Mouse (Mus musculus) embryo, embryonic 11.5 days (tissue): Measurements from ENCODE around the gene Sgk2.

ENCODE experiments used
- DNase-seq: peaks from one replicate; pipeline ENCODE4 v3.0.0-alpha.2; 2012; ENCODE audit warnings: low read depth, low spot score

The Sgk2 gene

GRCm38 (mm10) chr2:162987218-162987617, at the start of gene Sgk2:
Gene Sgk2, plus strand, starts transcription at chr2:162987330.
- no peak for DNase-seq

DNA sequence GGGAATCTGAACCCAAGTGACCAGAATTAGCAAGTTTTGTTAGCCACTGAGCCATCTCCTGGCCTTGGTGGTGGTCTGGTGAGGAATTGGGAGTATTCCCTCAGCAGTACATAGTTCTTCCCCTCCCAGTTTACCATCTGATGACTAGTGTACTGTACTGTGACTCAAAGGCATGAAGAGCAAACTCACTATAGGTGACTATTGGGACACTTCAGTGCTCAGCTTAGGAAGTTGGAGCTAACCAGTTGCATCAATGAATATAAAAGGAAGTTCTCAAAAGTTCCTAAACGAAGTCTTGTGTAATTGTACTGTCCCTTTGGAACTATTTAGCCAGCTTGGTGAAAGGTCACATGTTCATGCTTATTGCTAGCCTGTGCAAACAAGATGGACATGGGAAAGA, 47.6 kb upstream of the Sgk2 start:
- DNase-seq = no peak

DNA sequence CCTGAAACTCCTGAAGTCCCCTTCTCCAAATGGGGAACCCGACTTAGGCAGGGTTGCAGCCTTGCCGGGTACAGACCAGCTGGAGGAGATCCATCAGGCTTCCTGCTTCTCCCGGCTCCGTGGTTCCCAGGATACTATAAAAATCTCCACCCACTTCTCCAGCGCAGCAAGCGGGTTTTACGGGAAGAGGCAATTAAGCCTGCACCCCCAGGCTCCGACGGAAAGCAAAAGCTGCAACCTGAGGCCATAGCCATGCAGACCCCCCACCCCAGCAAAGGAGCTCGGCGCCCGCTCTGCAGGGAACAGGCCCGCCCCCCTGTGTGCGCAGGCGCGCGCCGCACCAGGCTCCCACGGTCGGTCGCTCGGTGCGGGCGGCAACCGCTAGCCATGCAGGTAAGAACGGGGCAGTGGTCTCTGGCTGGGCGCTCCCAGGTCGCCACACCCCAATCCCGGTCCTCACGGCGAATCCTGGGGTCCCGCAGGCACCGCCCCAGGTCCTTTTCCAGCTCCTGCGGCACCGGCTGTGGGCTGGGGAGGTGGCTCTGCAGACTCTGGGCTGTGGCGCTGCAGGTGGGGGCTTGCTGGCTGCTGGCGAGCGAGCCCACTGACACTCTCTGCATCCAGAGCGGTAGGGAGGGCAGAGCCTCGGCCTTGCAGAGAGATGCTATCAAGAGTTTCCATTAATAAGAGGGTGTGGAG, 43.8 kb upstream of the Sgk2 start, which contains the start of gene L3mbtl1:
Gene L3mbtl1 (plus strand): TSS at position 325 of the 699 bp plus-strand sequence.
- DNase-seq = no peak

DNA sequence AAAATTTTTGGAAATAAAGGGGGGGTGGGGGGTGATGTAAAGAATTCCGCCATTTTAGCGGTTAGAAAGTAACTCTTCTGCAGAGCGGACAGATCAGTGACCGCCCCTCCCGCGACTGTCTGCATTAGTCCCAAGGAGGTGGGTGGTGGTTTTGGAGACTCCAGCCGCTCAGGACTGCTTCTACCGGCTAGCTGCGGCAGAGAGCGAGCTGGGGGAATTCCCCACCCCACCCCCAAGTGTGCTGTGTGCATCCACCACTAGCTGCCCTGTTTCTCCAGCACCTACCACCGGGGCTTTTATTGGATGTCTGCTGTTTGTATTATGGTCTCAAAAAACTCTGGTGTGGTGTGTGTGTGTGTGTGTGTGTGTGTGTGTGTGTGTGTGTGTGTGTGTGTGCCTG, 43.2 kb upstream of the Sgk2 start:
- DNase-seq = no peak

GRCm38 (mm10) chr2:162946964-162947363, 40.2 kb upstream of the Sgk2 start:
- DNase-seq = no peak

GRCm38 (mm10) chr2:162947736-162948135, 39.4 kb upstream of the Sgk2 start:
- no peak for DNase-seq

DNA sequence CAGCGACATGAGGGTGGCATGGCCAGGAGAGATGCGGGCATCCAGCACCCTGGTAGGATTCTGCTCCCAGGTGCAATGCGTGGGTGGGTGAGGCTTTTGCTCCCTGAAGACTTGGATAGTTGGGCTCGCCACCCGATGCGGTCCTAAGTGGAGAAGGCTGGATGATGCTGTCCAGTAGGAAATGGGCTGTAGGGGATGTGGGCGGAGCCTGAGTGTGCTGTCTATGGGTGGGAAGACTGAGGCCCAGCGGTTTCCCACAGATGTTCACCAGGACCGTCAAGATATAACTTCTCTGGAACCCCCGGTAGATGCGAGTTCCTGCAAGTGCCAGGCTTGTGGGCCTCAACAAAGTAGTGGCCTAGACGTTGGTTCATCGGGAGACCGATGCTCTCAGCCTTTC, 38.9 kb upstream of the Sgk2 start:
- DNase-seq = no peak

DNA sequence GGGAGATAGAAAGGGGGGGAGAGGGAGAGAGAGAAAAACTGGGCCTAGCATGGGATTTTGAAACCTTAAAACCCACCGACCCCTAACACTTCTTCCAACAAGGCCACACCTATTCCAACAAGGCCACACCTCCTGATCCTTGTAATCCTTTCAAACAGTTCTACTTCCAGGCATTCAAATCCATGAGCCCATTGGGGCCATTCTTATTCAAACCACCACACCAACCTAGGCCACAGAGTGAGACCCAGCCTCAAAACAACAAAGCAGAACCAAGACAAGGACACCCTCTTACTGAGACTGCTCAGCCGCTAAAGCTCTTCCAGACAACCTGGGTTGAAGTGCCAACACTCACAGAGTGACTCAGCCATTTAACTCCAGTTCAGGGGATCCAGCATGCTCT, 36.4 kb upstream of the Sgk2 start:
- no peak for DNase-seq

GRCm38 (mm10) chr2:162956843-162957242, 30.3 kb upstream of the Sgk2 start:
- no peak for DNase-seq

DNA sequence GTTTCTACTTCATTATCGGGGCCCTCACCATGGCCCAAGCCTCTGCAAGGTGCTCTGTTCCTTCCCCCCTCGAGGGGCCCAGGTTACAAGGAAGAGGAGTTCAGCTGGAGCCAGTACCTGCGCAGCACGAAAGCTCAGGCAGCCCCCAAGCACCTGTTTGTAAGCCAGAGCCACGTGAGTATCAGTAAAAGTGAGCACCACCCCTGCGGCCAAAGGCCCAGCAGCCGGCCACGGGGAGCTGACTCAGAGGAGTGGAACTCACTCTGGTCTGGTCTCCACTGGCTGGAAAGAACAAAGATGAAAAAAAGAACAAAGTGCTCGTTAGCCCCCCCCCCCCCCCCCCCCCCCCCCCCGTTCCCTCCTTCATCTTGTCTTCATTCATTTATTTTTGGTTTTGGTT, 25.8 kb upstream of the Sgk2 start:
- no peak for DNase-seq

GRCm38 (mm10) chr2:162966734-162967133, 20.4 kb upstream of the Sgk2 start:
- no peak for DNase-seq

DNA sequence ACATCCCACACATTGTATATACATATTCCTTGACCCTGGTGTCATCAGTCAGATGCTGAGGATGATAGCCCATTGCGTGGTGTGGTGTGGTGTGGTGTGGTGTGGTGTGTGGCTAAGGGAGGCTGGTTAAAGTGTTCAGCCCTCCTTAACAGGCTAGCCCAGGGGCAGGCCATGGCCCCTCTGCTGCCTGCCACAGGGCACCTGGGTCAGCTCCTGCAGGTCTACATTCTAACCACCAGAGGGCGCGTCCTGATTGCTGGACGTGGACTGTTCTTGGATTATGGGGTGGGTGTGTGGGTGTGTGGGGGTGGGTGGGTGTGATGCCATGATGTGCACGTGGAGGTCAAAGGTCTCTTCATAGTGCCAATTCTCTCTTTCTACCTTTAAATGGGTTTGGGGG, 18.8 kb upstream of the Sgk2 start:
- DNase-seq = peak; percentile 31

DNA sequence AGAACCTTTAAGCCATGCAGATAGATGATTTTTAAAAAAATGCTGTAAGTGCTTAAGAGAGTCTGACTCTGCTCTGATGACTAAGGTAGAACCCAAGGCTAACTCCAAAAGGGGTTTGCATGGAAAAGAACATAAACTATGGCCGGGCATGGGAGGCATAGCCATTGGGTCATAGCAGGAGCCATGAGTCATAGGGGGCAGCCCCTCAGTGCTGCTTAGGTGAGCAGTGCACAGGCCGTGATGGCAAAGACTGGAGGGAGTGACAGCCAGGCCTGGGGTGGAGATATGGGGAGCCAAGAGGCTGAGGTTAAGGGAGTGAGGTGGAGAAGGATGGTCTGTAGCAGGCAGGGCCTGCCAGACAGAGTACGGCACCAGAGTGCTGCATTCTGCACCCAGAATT, 18.0 kb upstream of the Sgk2 start:
- DNase-seq = no peak

- DNase-seq = no peak
These were observed 16.2 kb upstream of the Sgk2 start for GRCm38 (mm10) chr2:162970896-162971295.

DNA sequence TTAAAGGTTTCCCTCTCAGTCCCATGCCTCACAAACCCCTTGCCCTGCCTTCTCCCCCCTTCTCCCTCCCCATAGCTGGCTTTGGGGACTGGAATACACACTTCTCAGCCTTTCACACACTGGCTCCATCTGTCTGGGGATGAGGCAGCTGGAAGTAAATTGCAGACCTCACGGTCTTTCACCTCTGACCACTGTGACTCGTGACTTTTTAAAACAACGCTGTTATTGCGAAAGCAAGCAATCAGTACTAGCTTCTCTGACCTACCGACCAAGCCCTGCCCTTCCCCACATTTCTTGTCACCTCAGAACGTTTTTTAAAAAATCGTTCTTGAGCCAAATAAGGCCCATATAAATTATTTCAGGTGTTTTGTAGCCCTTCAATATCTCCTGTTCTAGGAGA, 14.4 kb upstream of the Sgk2 start:
- no peak for DNase-seq

DNA sequence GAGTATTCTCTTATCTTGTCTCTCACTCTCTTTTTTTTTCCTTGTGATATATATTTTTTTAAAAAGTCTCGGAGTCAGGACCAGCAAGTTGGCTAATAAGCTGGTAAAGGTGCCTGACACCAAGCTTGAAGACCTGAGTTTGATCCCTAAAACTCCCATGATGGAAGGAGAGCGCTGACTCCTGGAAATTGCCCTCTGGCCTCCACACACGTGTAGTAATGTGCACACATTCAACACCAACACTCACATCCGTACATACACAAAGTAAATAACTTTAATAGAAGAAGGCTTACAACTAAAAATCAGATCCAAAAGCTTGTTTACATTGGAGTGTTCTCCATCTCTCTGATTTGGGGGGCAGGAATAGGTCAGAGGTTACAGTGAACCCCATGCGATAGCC, 13.9 kb upstream of the Sgk2 start:
- DNase-seq = no peak

GRCm38 (mm10) chr2:162973637-162974036, 13.5 kb upstream of the Sgk2 start:
- no peak for DNase-seq

DNA sequence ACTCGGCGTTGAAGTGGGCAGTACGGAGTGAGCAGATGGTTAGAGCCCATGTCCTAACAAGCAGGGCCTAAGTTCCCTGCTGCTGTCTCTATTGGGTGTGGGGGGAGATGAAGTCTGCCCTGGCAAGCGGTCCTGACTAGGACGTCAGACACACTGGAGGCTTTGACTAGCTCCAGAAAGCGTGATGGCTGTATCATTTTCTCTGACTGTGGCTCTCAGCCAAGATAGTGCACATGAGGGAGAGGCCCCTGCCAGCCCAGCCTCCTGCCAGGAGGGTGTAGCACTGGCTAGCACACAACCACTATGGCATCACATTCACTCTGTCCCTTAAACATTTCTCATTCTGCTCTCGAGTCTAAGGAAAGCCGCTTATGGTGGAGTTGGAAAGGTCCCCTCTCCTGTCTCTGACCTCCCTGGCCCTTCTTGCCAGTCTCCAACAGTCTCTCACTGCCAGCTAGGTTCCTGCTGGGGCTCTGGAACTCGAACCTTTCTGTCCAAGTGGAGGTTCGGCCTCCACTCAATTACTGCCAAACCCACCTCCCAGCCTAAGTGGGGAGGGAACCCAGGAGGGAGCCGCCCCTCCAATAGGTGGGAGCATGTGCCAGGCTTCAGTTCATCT, 11.9 kb upstream of the Sgk2 start:
- no peak for DNase-seq

DNA sequence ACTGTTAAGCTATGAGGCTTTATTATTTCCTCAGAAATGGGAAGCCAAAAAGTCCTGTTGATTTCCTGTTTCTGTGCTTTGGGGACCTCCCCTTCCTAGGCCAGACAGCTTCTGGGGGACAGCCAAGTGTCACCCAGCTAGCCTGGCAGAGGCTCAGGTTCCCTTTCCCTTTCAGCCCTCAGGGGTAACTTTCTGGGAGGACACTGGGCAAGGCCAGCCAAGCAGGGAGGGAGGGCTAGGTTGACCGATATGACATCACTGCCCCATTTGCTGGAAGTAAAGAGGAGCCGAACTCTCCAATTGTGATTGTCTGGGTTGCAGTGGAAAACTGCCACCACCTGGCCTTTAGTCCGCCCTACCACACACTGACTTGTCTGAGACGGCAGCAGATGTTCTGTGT, 11.1 kb upstream of the Sgk2 start:
- DNase-seq = no peak

DNA sequence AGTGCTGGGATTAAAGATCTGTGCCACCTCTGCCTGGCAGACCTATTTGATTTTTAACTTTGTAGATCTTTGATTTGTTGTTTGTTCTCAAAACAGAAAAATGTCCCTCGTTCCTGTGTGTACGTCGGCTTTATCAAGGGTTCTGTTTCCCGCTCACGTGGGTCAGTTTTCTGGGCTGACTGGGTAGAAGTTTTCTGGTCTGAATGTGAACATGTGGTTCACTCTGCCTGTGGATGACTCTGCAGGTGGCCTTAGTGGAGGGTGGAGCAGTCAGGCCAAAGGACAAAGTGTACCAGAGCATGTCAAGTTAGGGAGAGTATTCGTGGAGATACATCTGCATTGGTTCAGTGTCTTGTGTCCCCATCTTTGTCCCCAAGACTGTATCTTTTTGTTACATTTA, 2.7 kb upstream of the Sgk2 start:
- no peak for DNase-seq

GRCm38 (mm10) chr2:162985923-162986322, 1.2 kb upstream of the Sgk2 start:
- no peak for DNase-seq

GRCm38 (mm10) chr2:162986764-162987163, 366 bp upstream of the Sgk2 start:
- DNase-seq = no peak

DNA sequence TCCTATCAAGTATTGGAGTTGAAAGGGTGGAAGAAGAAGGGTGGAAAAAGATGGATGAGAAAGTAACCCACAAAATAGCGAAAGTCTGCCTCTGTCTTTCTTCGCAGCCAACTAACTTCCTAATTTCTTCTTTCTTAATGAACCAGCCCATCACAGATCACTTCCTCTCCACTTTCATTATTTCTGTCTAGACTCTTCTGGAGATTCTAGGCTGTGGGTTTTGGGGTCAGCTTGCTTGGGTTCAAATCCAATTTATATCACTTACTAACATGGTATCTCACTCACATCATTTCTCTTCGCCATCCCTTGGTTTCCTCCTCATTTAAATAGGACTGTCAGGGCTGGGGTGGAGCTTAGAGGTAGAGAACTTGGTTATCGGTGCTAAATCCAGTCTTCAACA, 1.1 kb downstream of the Sgk2 start:
- DNase-seq = no peak
